Mouse (Mus musculus): ENCODE results near the gene Atp5d. TPM values are rescaled to one million over a fixed set of nuclear protein-coding genes. Genes with fewer than 3 reads are reported as not detected.

Gene Atp5d
- 100 to 1,000 TPM; 982 to 996 TPM for total RNA-seq (2021)
- long read RNA-seq, experiment 1, transcript Atp5d-203 (5 exons, 1,410 nt) = minor isoform, 12 of 1,297 reads
- long read RNA-seq, experiment 1, transcript Atp5d-201 (4 exons, 931 nt) = major isoform, 1,128 of 1,297 reads
- long read RNA-seq, experiment 1, partial matches to known transcripts = 21 of 1,297 reads
- long read RNA-seq, experiment 1, other reads (novel, unspliced or antisense) = 133 of 1,297 reads
- long read RNA-seq, experiment 2, transcript Atp5d-201 (4 exons, 931 nt) = major isoform, 703 of 782 reads
- long read RNA-seq, experiment 2, partial matches to known transcripts = 19 of 782 reads
- long read RNA-seq, experiment 2, other reads (novel, unspliced or antisense) = 55 of 782 reads

- peak; percentile 84 for DNase-seq
Measured at GRCm38 (mm10) chr10:80138553-80139438, at the start of gene Atp5d. Atp5d (plus strand) TSS chr10:80138632.

- DNase-seq = no peak
Measured at GRCm38 (mm10) chr10:80089146-80089545, 49.3 kb upstream of the Atp5d start.

GRCm38 (mm10) chr10:80091527-80091926 lies 46.9 kb upstream of the Atp5d start:
- DNase-seq = no peak

- no peak for DNase-seq
Measured at GRCm38 (mm10) chr10:80092690-80093089, 45.7 kb upstream of the Atp5d start.

GRCm38 (mm10) chr10:80094085-80094484 lies 44.3 kb upstream of the Atp5d start:
- peak; percentile 77 for DNase-seq

GRCm38 (mm10) chr10:80094684-80095083 lies 43.7 kb upstream of the Atp5d start:
- peak; percentile 57 for DNase-seq

- peak; percentile 64 for DNase-seq
Measured at GRCm38 (mm10) chr10:80095547-80095946, 42.9 kb upstream of the Atp5d start.

- no peak for DNase-seq
Measured at GRCm38 (mm10) chr10:80097275-80097674, 41.2 kb upstream of the Atp5d start.

- peak; percentile 41 for DNase-seq
Measured at GRCm38 (mm10) chr10:80098630-80099029, 39.8 kb upstream of the Atp5d start.

- DNase-seq = peak; percentile 79
Measured at GRCm38 (mm10) chr10:80100982-80101381, 37.5 kb upstream of the Atp5d start.

GRCm38 (mm10) chr10:80102216-80102915 lies 36.1 kb upstream of the Atp5d start:
- peak; percentile 92 for DNase-seq

GRCm38 (mm10) chr10:80103032-80103431 lies 35.4 kb upstream of the Atp5d start:
- no peak for DNase-seq

- peak; percentile 47 for DNase-seq
Measured at GRCm38 (mm10) chr10:80104181-80104580, 34.3 kb upstream of the Atp5d start.

- DNase-seq = no peak
Measured at GRCm38 (mm10) chr10:80105460-80105859, 33.0 kb upstream of the Atp5d start, which contains the start of gene Sbno2. Sbno2 (minus strand) TSS chr10:80105571.

GRCm38 (mm10) chr10:80105926-80106325 lies 32.5 kb upstream of the Atp5d start:
- DNase-seq = no peak

GRCm38 (mm10) chr10:80107678-80108077 lies 30.8 kb upstream of the Atp5d start:
- DNase-seq = peak; percentile 51

GRCm38 (mm10) chr10:80114341-80115284 lies 23.8 kb upstream of the Atp5d start:
- DNase-seq = peak; percentile 97

- peak; percentile 99 for DNase-seq
Measured at GRCm38 (mm10) chr10:80115290-80115943, 23.0 kb upstream of the Atp5d start, which contains the start of gene Stk11. Stk11 (plus strand) TSS chr10:80115803.

- no peak for DNase-seq
Measured at GRCm38 (mm10) chr10:80115944-80116335, 22.5 kb upstream of the Atp5d start.

- DNase-seq = no peak
Measured at GRCm38 (mm10) chr10:80116563-80116926, 21.9 kb upstream of the Atp5d start.
